Mouse (Mus musculus) kidney, postnatal 14 days (tissue): ENCODE measurements at regions not wholly inside any gene's neighbourhood (a gene's known extent, or its start where the extent isn't known, plus 50 kb on each side); places are given as distances from the start of the nearest gene placed in this dataset.
A peak's percentile ranks its signal among the peaks of the same experiment; 100 is the strongest.

Source experiments
- DNase-seq: peaks from one replicate; pipeline ENCODE4 v3.0.0; 2022; ENCODE audit warnings: mixed read lengths

DNA sequence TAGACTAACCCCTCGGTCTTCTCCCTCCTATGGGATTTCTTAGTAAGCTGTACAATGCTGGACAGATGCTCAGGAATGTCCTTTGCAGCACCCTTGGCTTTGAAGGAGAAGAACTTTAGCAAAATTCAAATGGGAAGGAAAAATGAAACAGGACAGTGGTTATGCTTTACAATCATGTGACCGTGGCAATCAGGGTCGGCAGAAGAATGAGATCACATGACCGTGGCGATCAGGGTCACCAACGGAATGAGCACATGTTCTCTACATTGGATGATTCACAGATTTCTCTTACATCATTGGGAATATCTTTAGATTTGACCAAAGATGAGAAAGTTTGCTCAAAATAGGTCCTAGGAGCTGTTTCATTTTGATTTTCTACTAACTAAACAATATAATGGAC is 108.7 kb upstream of the Sgcd start:
- DNase-seq = no peak

DNA sequence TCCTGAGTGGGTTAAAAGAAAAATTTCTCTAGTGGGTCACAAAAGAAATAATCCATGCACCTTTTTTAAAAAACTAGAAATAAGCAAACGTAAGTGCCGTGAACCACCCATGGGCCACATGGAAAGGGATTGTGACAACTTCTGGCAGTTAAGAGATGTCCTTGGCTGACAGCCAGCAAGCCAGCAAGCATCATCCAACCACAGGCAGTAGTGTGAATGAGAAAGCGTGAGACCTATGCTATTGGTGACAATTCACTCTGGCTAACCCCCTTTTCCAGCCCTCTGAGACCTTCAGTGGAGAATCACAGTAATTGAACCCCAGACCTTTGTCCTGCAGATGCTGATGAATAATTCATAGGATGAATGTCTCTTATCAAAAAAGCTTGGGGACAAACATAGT is 78.3 kb upstream of the Sgcd start:
- DNase-seq = peak; percentile 32

DNA sequence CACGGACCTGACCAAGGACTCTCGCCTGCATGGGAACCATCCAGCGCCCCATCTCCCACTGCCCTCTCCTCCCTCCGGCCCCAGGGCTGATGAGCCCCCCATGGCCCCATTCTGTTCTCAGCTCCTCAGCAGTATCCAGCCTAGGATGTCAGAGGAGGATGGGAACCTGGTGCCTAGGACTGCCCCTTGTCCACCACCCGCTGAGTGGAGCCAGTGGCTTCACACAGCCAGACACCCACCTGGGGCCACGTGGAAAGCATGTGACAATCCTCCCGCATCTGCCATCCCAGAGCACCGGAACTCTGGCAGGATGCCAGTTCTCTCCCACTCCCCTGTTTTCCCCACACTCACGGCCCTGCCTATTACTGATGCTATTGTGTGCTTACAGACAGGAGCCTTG is 75.0 kb upstream of the Sgcd start:
- no peak for DNase-seq

DNA sequence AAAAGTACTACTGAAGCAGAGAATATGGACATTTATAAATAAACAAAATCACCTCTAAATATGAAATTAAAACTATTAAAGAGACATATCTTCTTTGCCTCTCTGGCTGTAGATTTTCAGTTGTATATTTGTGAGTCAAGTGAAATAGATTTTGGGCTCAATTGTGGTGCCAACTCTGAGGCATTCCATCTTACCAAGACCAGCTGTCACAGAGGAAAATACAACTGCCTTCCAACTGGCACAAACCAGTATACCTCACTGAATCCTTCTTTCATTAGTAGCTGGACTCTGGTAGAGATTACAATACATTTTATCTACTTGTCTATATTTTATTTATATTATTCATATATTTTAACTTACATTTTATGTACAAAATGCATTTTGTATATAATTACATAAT is 72.7 kb upstream of the Sgcd start:
- DNase-seq = no peak

DNA sequence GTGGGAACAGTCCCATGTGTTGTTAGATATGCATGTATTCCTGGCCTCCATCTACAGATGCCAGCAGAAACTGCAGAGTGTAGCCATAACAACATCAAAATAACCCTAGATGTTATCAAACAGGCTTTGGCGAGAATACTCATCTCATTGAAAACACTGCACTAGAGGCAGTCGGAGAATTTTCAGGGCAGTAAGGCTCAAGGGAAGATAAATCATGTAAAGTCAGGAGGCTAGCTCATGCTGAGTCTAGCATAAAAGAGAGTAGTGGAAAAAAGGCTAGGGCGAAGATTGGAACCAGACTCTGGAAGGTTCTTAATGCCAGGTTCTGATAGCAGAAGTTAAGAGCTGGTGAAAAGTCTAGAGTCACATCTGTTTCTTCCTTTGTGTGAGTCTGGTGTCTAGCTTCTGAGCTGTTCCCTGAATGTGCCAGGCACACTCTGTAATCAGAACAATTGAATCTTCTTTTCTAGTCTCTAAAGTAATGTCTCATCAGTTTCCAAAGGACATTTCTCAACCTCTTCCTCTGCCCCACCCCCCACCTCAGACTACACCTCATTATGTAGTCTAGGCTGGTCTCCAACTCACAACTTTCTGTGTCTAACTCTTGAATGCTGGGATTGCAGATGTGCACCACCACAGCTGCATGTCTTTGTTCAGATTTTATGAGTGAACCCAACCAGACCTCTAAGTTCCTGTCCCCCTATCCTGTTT is 62.5 kb upstream of the Sgcd start:
- DNase-seq = no peak

DNA sequence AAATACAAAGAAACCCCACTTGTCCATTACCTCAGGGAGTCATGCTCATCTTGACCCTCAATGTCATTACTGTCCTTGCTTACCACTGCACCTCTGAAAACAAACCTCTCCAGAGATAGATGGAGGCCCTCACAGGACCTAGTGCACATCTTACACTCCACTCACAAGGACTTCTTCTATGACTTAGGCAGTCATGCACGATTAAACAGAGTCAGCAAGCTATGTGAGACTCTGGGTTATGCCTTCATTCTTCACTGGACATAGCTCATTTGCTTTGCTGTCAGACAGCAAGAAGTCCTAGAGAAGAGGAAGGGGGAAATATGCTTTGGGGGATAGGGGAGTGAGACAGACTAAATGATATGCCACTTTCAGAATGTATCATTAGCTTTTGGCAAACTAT is 59.5 kb upstream of the Sgcd start:
- DNase-seq = no peak
